Mouse (Mus musculus): ENCODE measurements around the gene Prkar2b. TPM values are rescaled to one million over a fixed set of nuclear protein-coding genes. Genes with fewer than 3 reads are reported as not detected.

The Prkar2b gene
- polyA plus RNA-seq, 1 experiment from 2014 or later: 70.4 TPM

DNA sequence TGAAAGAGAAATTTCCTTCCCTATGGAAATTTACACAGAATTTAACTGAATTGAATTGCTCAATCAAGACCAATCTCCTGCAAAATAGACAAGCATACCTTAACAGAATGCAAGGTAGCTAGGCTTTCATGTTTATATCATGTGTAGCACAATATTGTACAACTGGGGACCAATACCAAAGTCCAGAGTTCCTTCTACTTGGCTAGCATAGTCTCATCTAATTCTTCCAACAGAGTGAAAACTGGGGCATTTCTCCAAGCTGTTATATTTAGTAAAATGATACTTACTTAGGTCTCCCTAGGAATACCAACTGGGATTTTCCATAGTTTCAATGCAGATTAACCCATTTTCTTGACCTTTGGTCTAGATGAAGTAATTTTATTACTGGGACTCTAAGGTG is 122.1 kb downstream of the Prkar2b start:
- Histone ChIP-seq H3K27ac (replicated peaks) (no peak overlapping the region), H3K9me3 (replicated peaks) (no peaks in the 10 kb centered on the region), H3K4me1 (replicated peaks) (peaks cover 16% of the 10 kb centered on the region), H3K9ac (no peak overlapping the region), H3K27me3 (no peaks in the 10 kb centered on the region), H3K4me3 (replicated peaks) (no peak overlapping the region), H3K4me2 (no peak overlapping the region), H3K36me3 (replicated peaks) (peaks cover 80% of the 10 kb centered on the region)
- ATAC-seq (ENCODE audit: insufficient read depth): no peak

- H3K27ac ChIP-seq (replicated peaks): no peak overlapping the region
- H3K4me2 ChIP-seq: no peak overlapping the region
- peaks cover 11% of the 10 kb centered on the region for H3K4me1 ChIP-seq (replicated peaks)
- H3K4me3 ChIP-seq (replicated peaks): no peak overlapping the region
- 73% methylated on average over 4 of the region's 4 CpGs for WGBS (ENCODE audit: insufficient replicate concordance)
- H3K9me3 ChIP-seq (replicated peaks): no peaks in the 10 kb centered on the region
- no peak for ATAC-seq (ENCODE audit: insufficient read depth)
- H3K36me3 ChIP-seq (replicated peaks): peaks cover 81% of the 10 kb centered on the region
- H3K9ac ChIP-seq: no peak overlapping the region
- H3K27me3 ChIP-seq: no peaks in the 10 kb centered on the region
These were observed 122.6 kb downstream of the Prkar2b start for GRCm38 (mm10) chr12:31938391-31938997.

- WGBS (ENCODE audit: insufficient replicate concordance): 38% methylated on average over 3 of the region's 3 CpGs
- Histone ChIP-seq H3K9me3 (replicated peaks) (no peaks in the 10 kb centered on the region), H3K4me2 (no peak overlapping the region), H3K27me3 (no peaks in the 10 kb centered on the region), H3K4me1 (replicated peaks) (peaks cover 2% of the 10 kb centered on the region; the same call in 1 of the 2 replicates), H3K9ac (no peak overlapping the region), H3K4me3 (replicated peaks) (no peak overlapping the region), H3K36me3 (replicated peaks) (peaks cover 80% of the 10 kb centered on the region), H3K27ac (replicated peaks) (no peak overlapping the region)
- 0 out of 2 replicates have a peak, but pooled peaks have one; percentile 25 for ATAC-seq (ENCODE audit: insufficient read depth)
These were observed 123.5 kb downstream of the Prkar2b start for GRCm38 (mm10) chr12:31937613-31938012.

DNA sequence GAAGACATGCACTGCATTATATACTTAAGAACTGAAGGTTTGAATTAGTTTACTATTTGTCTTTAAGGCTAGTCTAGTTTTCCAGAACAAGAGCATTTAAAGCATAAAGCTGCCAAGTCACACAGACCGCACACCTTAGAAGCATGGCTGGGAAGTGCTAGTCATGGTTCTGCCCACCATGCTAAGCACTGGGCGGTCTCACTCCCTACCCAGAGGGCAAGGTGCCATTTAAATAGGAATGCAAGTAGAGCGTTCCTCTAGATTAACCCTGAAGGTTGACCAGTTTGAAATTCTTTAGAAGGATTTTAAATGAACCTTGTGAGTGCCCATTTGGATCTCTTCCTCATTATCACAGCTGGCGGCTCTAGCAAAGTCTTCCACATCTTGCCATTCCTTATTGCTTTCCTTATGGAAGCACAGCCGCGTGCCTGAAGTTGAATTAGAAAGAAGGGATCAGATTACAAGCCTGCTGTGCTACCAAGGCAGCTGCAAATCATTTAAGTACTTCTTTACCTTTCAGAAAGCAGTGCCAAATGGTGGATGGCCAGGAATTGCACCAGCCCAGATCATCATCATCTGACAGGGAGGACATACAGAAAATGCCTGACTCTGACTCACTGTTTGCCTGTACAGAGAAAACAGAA is 124.3 kb downstream of the Prkar2b start:
- no peaks in the 10 kb centered on the region for H3K27me3 ChIP-seq
- H3K4me3 ChIP-seq (replicated peaks): no peak overlapping the region
- 77% methylated on average over 6 of the region's 6 CpGs for WGBS (ENCODE audit: insufficient replicate concordance)
- no peaks in the 10 kb centered on the region for H3K9me3 ChIP-seq (replicated peaks)
- no peak overlapping the region for H3K9ac ChIP-seq
- H3K36me3 ChIP-seq (replicated peaks): peaks cover 85% of the 10 kb centered on the region
- H3K27ac ChIP-seq (replicated peaks): no peak overlapping the region
- H3K4me2 ChIP-seq: no peak overlapping the region
- no peaks in the 10 kb centered on the region; the same call in 1 of the 2 replicates for H3K4me1 ChIP-seq (replicated peaks)
- ATAC-seq (ENCODE audit: insufficient read depth): no peak

GRCm38 (mm10) chr12:31931818-31932217 is 129.3 kb downstream of the Prkar2b start:
- H3K4me1 ChIP-seq (replicated peaks): no peaks in the 10 kb centered on the region
- H3K27me3 ChIP-seq: no peaks in the 10 kb centered on the region
- no peak for ATAC-seq (ENCODE audit: insufficient read depth)
- H3K4me3 ChIP-seq (replicated peaks): no peak overlapping the region
- H3K27ac ChIP-seq (replicated peaks): no peak overlapping the region
- H3K4me2 ChIP-seq: no peak overlapping the region
- H3K36me3 ChIP-seq (replicated peaks): peaks cover 85% of the 10 kb centered on the region
- no peak overlapping the region for H3K9ac ChIP-seq
- no peaks in the 10 kb centered on the region for H3K9me3 ChIP-seq (replicated peaks)
- 90% methylated on average over 3 of the region's 3 CpGs for WGBS (ENCODE audit: insufficient replicate concordance)

DNA sequence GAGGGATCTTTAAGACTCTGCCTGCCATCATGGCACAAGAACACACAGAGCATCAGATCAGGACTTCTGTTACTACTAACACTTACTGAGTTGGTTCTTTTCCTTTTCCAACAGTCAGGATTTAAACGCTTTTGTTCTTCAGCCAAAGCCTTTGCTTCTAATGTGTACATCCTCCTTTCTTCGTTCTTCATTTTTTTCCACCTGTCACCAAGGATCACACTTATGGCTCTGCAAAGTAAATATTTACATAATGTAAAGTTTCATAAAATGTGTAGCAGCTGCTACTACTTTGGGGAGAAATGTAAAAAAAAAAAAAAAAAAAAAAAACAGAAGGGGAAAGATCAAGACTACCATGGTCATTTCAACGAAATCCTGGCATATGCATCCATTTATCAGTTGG is 132.6 kb downstream of the Prkar2b start:
- H3K9me3 ChIP-seq (replicated peaks): no peaks in the 10 kb centered on the region
- no peak overlapping the region for H3K9ac ChIP-seq
- peaks cover 87% of the 10 kb centered on the region for H3K36me3 ChIP-seq (replicated peaks)
- ATAC-seq (ENCODE audit: insufficient read depth): no peak
- no peaks in the 10 kb centered on the region for H3K27me3 ChIP-seq
- H3K27ac ChIP-seq (replicated peaks): no peak overlapping the region
- 74% methylated on average over 3 of the region's 3 CpGs for WGBS (ENCODE audit: insufficient replicate concordance)
- H3K4me1 ChIP-seq (replicated peaks): no peaks in the 10 kb centered on the region
- H3K4me2 ChIP-seq: no peak overlapping the region
- no peak overlapping the region for H3K4me3 ChIP-seq (replicated peaks)

GRCm38 (mm10) chr12:31926661-31927061 is 134.4 kb downstream of the Prkar2b start:
- Histone ChIP-seq H3K4me3 (replicated peaks) (no peak overlapping the region), H3K27me3 (no peaks in the 10 kb centered on the region), H3K36me3 (replicated peaks) (peaks cover 75% of the 10 kb centered on the region), H3K9me3 (replicated peaks) (no peaks in the 10 kb centered on the region), H3K4me1 (replicated peaks) (no peaks in the 10 kb centered on the region), H3K4me2 (no peak overlapping the region), H3K9ac (no peak overlapping the region), H3K27ac (replicated peaks) (no peak overlapping the region)
- no peak for ATAC-seq (ENCODE audit: insufficient read depth)
- 66% methylated on average over 4 of the region's 4 CpGs for WGBS (ENCODE audit: insufficient replicate concordance)

DNA sequence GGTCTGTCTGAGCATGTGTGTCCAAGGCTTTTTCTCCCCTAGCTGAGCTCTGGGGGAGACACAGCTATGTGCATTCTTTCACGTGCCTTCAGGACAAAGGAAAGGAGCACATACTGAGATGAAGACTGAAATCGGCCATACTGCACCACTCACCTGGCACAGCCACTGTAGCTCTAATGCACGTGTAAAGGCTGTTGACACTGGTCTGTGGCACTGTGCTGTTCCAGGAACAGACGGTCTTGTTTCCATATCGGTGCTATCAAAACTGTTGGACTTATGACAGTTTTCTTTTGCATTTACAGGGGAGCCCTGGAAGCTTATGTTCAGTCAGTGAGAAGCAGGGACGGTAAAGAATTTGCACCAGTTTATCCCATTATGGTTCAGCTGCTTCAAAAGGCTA is 135.8 kb downstream of the Prkar2b start:
- H3K4me2 ChIP-seq: no peak overlapping the region
- peaks cover 63% of the 10 kb centered on the region for H3K36me3 ChIP-seq (replicated peaks)
- no peaks in the 10 kb centered on the region for H3K27me3 ChIP-seq
- H3K4me1 ChIP-seq (replicated peaks): peaks cover 8% of the 10 kb centered on the region; the same call in 1 of the 2 replicates
- no peaks in the 10 kb centered on the region for H3K9me3 ChIP-seq (replicated peaks)
- WGBS (ENCODE audit: insufficient replicate concordance): 79% methylated on average over 6 of the region's 6 CpGs
- no peak overlapping the region for H3K27ac ChIP-seq (replicated peaks)
- no peak for ATAC-seq (ENCODE audit: insufficient read depth)
- no peak overlapping the region for H3K4me3 ChIP-seq (replicated peaks)
- H3K9ac ChIP-seq: no peak overlapping the region

- no peak overlapping the region for H3K4me3 ChIP-seq (replicated peaks)
- H3K27ac ChIP-seq (replicated peaks): no peak overlapping the region; the same call in 1 of the 2 replicates
- no peaks in the 10 kb centered on the region for H3K27me3 ChIP-seq
- 25% methylated on average over 3 of the region's 3 CpGs for WGBS (ENCODE audit: insufficient replicate concordance)
- ATAC-seq (ENCODE audit: insufficient read depth): no peak
- H3K9me3 ChIP-seq (replicated peaks): no peaks in the 10 kb centered on the region
- H3K9ac ChIP-seq: no peak overlapping the region
- H3K4me2 ChIP-seq: no peak overlapping the region
- H3K4me1 ChIP-seq (replicated peaks): peaks cover 9% of the 10 kb centered on the region; the same call in 1 of the 2 replicates
- peaks cover 54% of the 10 kb centered on the region for H3K36me3 ChIP-seq (replicated peaks)
These were observed 137.0 kb downstream of the Prkar2b start for GRCm38 (mm10) chr12:31924135-31924534.

- Histone ChIP-seq H3K9me3 (replicated peaks) (no peaks in the 10 kb centered on the region), H3K4me3 (replicated peaks) (no peak overlapping the region), H3K27me3 (no peaks in the 10 kb centered on the region), H3K4me2 (no peak overlapping the region; the same call in 1 of the 2 replicates), H3K36me3 (replicated peaks) (peaks cover 26% of the 10 kb centered on the region), H3K27ac (replicated peaks) (no peak overlapping the region), H3K4me1 (replicated peaks) (peaks cover 9% of the 10 kb centered on the region; the same call in 1 of the 2 replicates), H3K9ac (no peak overlapping the region)
- peak; percentile 23 for ATAC-seq (ENCODE audit: insufficient read depth)
- WGBS (ENCODE audit: insufficient replicate concordance): 65% methylated on average over 18 of the region's 18 CpGs
These were observed 140.4 kb downstream of the Prkar2b start for GRCm38 (mm10) chr12:31920464-31921405.

DNA sequence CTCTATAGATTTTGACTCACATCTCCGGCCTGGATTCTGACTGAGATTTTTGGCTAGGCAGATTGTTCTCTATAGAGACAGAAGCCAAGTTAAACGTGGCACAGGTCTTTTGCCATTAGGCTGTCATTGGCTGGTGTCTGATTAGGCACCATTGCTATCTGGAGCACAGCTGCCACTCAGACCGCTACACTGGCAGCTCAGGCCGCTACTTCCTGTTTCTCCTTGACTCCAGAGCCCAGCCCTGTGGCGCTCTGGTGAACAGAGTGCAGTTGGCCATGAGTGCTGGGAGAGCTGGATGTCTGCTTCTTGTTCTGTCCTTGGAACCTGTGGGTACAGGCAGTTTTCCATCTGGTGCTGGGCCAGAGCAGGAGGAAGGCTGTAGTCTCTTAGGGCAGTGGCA is 143.9 kb downstream of the Prkar2b start:
- H3K9me3 ChIP-seq (replicated peaks): no peaks in the 10 kb centered on the region
- no peak overlapping the region for H3K4me3 ChIP-seq (replicated peaks)
- 35% methylated on average over 5 of the region's 5 CpGs for WGBS (ENCODE audit: insufficient replicate concordance)
- no peak overlapping the region for H3K27ac ChIP-seq (replicated peaks)
- H3K9ac ChIP-seq: no peak overlapping the region
- H3K27me3 ChIP-seq: no peaks in the 10 kb centered on the region
- no peak overlapping the region for H3K4me2 ChIP-seq
- 0 out of 2 replicates have a peak, but pooled peaks cover 5% of the 10 kb centered on the region for H3K36me3 ChIP-seq (replicated peaks)
- ATAC-seq (ENCODE audit: insufficient read depth): no peak; the same call in 1 of the 2 replicates
- peaks cover 9% of the 10 kb centered on the region; the same call in 1 of the 2 replicates for H3K4me1 ChIP-seq (replicated peaks)
